ENCODE assay signal across 8 mouse cellular contexts in the genomic region with DNA sequence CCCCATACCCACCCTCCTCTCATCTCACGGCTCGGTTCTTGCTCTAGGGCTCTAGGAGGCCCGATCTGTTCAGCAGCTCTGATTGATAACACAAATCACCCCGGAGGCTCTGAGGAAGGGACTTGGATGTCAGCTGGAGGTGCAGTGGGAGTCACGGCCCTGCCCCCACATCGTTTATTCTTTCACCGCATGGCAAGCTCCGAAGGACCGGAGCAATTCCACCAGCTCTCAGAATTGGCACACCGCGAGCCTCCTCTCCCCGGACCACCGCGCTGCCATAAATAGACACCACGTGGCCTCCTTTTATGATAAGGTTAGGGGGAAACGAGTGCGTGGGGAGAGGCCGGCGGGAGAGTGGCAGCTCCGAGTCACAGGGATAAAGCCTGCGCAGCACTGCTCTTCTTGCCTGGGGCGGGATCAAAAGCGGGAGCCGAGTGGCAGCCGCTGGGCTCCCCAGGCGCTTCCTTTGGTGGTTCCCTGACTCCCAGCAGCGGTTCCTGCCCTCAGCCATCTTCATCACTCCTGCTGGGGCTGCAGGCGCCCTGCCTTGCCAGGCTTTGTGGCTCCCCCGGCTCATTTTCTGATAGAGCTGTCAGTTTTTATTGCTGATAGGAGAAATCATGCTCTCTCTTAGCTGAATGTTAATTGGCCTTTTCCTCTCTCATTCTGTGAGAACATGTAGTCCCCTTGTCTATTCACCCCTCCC. TPM values are rescaled to one million over a fixed set of nuclear protein-coding genes. Genes with fewer than 3 reads are reported as not detected.
DNase-seq lines count a peak whose midpoint lies in the region; ATAC-seq and TF ChIP-seq lines count a peak whose summit lies in the region.

No protein-coding gene starts in this region.

- peak; percentile 67 for TF ChIP-seq EP300 in heart, postnatal 0 days (IDR thresholded peaks at IDR 0.05; ENCODE audit: low read depth)

- peaks cover 14% of the 10 kb centered on the region; the same call in 1 of the 2 replicates for H3K4me1 ChIP-seq in lung, embryonic 16.5 days (replicated peaks; ENCODE audit: control insufficient read depth, insufficient read depth, low read length)
- peaks cover 20% of the 10 kb centered on the region for H3K4me1 ChIP-seq in embryonic facial prominence, embryonic 12.5 days
- H3K4me1 ChIP-seq in heart, postnatal 0 days (ENCODE audit: control insufficient read depth, insufficient read depth): peaks cover 3% of the 10 kb centered on the region; the same call in 1 of the 2 replicates
- peaks cover 10% of the 10 kb centered on the region for H3K4me1 ChIP-seq in midbrain, postnatal 0 days (ENCODE audit: insufficient read depth, low read length)

- no peak for DNase-seq in lung, postnatal 10 days
- peak; percentile 91 for DNase-seq in heart, postnatal 0 days (ENCODE audit: low spot score)
- peak; percentile 55 to 66 for DNase-seq in left cerebral cortex, postnatal 10 days (ENCODE audit: extremely low spot score in 1 of 2, low spot score in 2 of 2)
- peak; percentile 72 for DNase-seq in midbrain, postnatal 0 days (ENCODE audit: low spot score)
- DNase-seq in yolk sac, embryonic 10.5 days (ENCODE audit: low spot score): peak; percentile 28
- no peak for DNase-seq in urinary bladder, postnatal 14 days (ENCODE audit: low spot score)

- H3K4me3 ChIP-seq in lung, embryonic 16.5 days (ENCODE audit: low read length): peak overlapping the region; percentile 45
- H3K4me3 ChIP-seq in embryonic facial prominence, embryonic 12.5 days: peak overlapping the region; percentile 36
- peak overlapping the region; percentile 33 for H3K4me3 ChIP-seq in heart, postnatal 0 days (ENCODE audit: low read depth, low read length)
- H3K4me3 ChIP-seq in midbrain, postnatal 0 days (ENCODE audit: low read depth, low read length): peak overlapping the region; percentile 33

- 0 out of 2 replicates have a peak, but pooled peaks cover 2% of the 10 kb centered on the region for H3K27me3 ChIP-seq in lung, embryonic 16.5 days (ENCODE audit: control insufficient read depth, insufficient read depth, low read depth, low read length)
- H3K27me3 ChIP-seq in embryonic facial prominence, embryonic 12.5 days: no peaks in the 10 kb centered on the region
- no peaks in the 10 kb centered on the region for H3K27me3 ChIP-seq in heart, postnatal 0 days (ENCODE audit: control insufficient read depth, insufficient read depth, low read length)
- H3K27me3 ChIP-seq in midbrain, postnatal 0 days (ENCODE audit: insufficient read depth, low read length): no peaks in the 10 kb centered on the region

- H3K9me3 ChIP-seq in lung, embryonic 16.5 days (ENCODE audit: control insufficient read depth, low read length): peaks cover 3% of the 10 kb centered on the region
- no peaks in the 10 kb centered on the region for H3K9me3 ChIP-seq in embryonic facial prominence, embryonic 12.5 days
- no peaks in the 10 kb centered on the region for H3K9me3 ChIP-seq in heart, postnatal 0 days (replicated peaks; ENCODE audit: control insufficient read depth, low read length)
- no peaks in the 10 kb centered on the region for H3K9me3 ChIP-seq in midbrain, postnatal 0 days (ENCODE audit: low read length)

- intact Hi-C loops in left cerebral cortex, postnatal 10 days (cut with DNase I): no loop called here

- under 1% methylated on average over 29 of the region's 29 CpGs for WGBS in lung, embryonic 16.5 days
- WGBS in embryonic facial prominence, embryonic 12.5 days: under 1% methylated on average over 29 of the region's 29 CpGs
- under 1% methylated on average over 29 of the region's 29 CpGs for WGBS in heart, postnatal 0 days
- under 1% methylated on average over 29 of the region's 29 CpGs for WGBS in midbrain, postnatal 0 days

- ATAC-seq in lung, embryonic 16.5 days (ENCODE audit: low read depth): peak; percentile 59
- no peak for ATAC-seq in embryonic facial prominence, embryonic 12.5 days (ENCODE audit: insufficient number of reproducible peaks, insufficient read depth, low FRiP score, low TSS enrichment)
- ATAC-seq in heart, postnatal 0 days (ENCODE audit: insufficient read depth, low read depth): peak; percentile 95
- peak; percentile 76 for ATAC-seq in midbrain, postnatal 0 days (ENCODE audit: low FRiP score)

- no peaks in the 10 kb centered on the region for H3K36me3 ChIP-seq in lung, embryonic 16.5 days (ENCODE audit: control insufficient read depth, insufficient read depth, low read length)
- H3K36me3 ChIP-seq in embryonic facial prominence, embryonic 12.5 days: no peaks in the 10 kb centered on the region
- no peaks in the 10 kb centered on the region for H3K36me3 ChIP-seq in heart, postnatal 0 days (replicated peaks; ENCODE audit: control insufficient read depth, insufficient read depth, low read length)
- no peaks in the 10 kb centered on the region for H3K36me3 ChIP-seq in midbrain, postnatal 0 days (ENCODE audit: insufficient read depth, low read length)

- H3K4me2 ChIP-seq in lung, embryonic 16.5 days (ENCODE audit: low read depth, low read length): peak overlapping the region; percentile 81
- peak overlapping the region; percentile 75 for H3K4me2 ChIP-seq in embryonic facial prominence, embryonic 12.5 days (replicated peaks)
- peak overlapping the region; percentile 65 for H3K4me2 ChIP-seq in heart, postnatal 0 days (ENCODE audit: low read depth, low read length)
- peak overlapping the region; percentile 72 for H3K4me2 ChIP-seq in midbrain, postnatal 0 days (ENCODE audit: low read depth, low read length, poor library complexity, severe bottlenecking)

- no peak for TF ChIP-seq CTCF in heart, postnatal 0 days (IDR thresholded peaks at IDR 0.05; ENCODE audit: low read depth)
- TF ChIP-seq CTCF in midbrain, postnatal 0 days (IDR thresholded peaks at IDR 0.05): no peak

- peak overlapping the region; percentile 58 for H3K9ac ChIP-seq in lung, embryonic 16.5 days (ENCODE audit: low read length)
- peak overlapping the region; percentile 49 for H3K9ac ChIP-seq in embryonic facial prominence, embryonic 12.5 days
- H3K9ac ChIP-seq in heart, postnatal 0 days (replicated peaks; ENCODE audit: low read depth, low read length): peak overlapping the region; percentile 34
- H3K9ac ChIP-seq in midbrain, postnatal 0 days (replicated peaks; ENCODE audit: low read length, poor library complexity, severe bottlenecking): peak overlapping the region; percentile 50

- H3K27ac ChIP-seq in lung, embryonic 16.5 days (ENCODE audit: low read length): no peak overlapping the region
- H3K27ac ChIP-seq in embryonic facial prominence, embryonic 12.5 days: no peak overlapping the region
- H3K27ac ChIP-seq in heart, postnatal 0 days (ENCODE audit: low read depth): peak overlapping the region; percentile 93
- H3K27ac ChIP-seq in midbrain, postnatal 0 days (ENCODE audit: low read depth, low read length): peak overlapping the region; percentile 88

RNA-seq across cellular contexts. Expression of a gene that starts 23.4 kb away (rescaled TPM):
- polyA plus RNA-seq in lung, embryonic 16.5 days (2015; fragmentation: Nextera tagmentation; extraction: Ambion mirVana): 4.3 and 4.7 TPM in 2 replicates
- polyA plus RNA-seq in embryonic facial prominence, embryonic 12.5 days (2016; fragmentation: Nextera tagmentation; extraction: Ambion mirVana): 2.3 and 3.0 TPM in 2 replicates
- total RNA-seq in heart, postnatal 0 days (2014; rRNA removed; ENCODE audit: low replicate concordance): 0.38 and 0.54 TPM in 2 replicates
- polyA plus RNA-seq in heart, postnatal 0 days (2015; fragmentation: Nextera tagmentation; extraction: Ambion mirVana): 0.99 and 1.2 TPM in 2 replicates
- 1 to 10 TPM; 2.6 to 2.7 TPM for total RNA-seq in left cerebral cortex, postnatal 10 days (2021)
- total RNA-seq in midbrain, postnatal 0 days (2014; rRNA removed): 3.3 and 4.1 TPM in 2 replicates
- polyA plus RNA-seq in midbrain, postnatal 0 days (2015; fragmentation: Nextera tagmentation; extraction: Ambion mirVana): 1.9 and 2.6 TPM in 2 replicates

RNA-seq across cellular contexts. Expression of a gene that starts 32.8 kb away (rescaled TPM):
- 69.4 and 70.8 TPM in 2 replicates for polyA plus RNA-seq in lung, embryonic 16.5 days (2015; fragmentation: Nextera tagmentation; extraction: Ambion mirVana)
- 56.2 and 57.8 TPM in 2 replicates for polyA plus RNA-seq in embryonic facial prominence, embryonic 12.5 days (2016; fragmentation: Nextera tagmentation; extraction: Ambion mirVana)
- 80.4 and 110 TPM in 2 replicates for total RNA-seq in heart, postnatal 0 days (2014; rRNA removed; ENCODE audit: low replicate concordance)
- 81.6 and 84.0 TPM in 2 replicates for polyA plus RNA-seq in heart, postnatal 0 days (2015; fragmentation: Nextera tagmentation; extraction: Ambion mirVana)
- 10 to 100 TPM in 1 of 2 experiments, 1 to 10 TPM in 1; 6.6 to 10.2 TPM for total RNA-seq in left cerebral cortex, postnatal 10 days (2021)
- 4.2 and 6.7 TPM in 2 replicates for total RNA-seq in midbrain, postnatal 0 days (2014; rRNA removed)
- 38.5 and 40.0 TPM in 2 replicates for polyA plus RNA-seq in midbrain, postnatal 0 days (2015; fragmentation: Nextera tagmentation; extraction: Ambion mirVana)

Comparison
In these comparisons a context has a peak if more than half of its experiments do, and no peak if none do; other contexts are left out.
1. H3K27ac ChIP-seq: peak in heart, postnatal 0 days (single experiment) and midbrain, postnatal 0 days (single experiment); none in lung, embryonic 16.5 days (single experiment) and embryonic facial prominence, embryonic 12.5 days (single experiment).
2. DNase-seq: peak in heart, postnatal 0 days (single experiment), left cerebral cortex, postnatal 10 days (2 of 2), midbrain, postnatal 0 days (single experiment) and yolk sac, embryonic 10.5 days (single experiment); none in lung, postnatal 10 days (single experiment) and urinary bladder, postnatal 14 days (single experiment).
3. Peak in every context shown above with its lines, with median percentiles within 50 percentile points of each other: H3K4me2 ChIP-seq, H3K4me3 ChIP-seq and H3K9ac ChIP-seq.